ENCODE assay signal across 7 mouse cellular contexts in genomic region chr7:132325549-132326331, GRCm38 (mm10). TPM values are rescaled to one million over a fixed set of nuclear protein-coding genes. Genes with fewer than 3 reads are reported as not detected.
A peak's percentile ranks its signal among the peaks of the same experiment; 100 is the strongest.
DNase-seq lines count a peak whose midpoint lies in the region; ATAC-seq and TF ChIP-seq lines count a peak whose summit lies in the region.

No protein-coding gene starts in this region.

- 20% methylated on average over 5 of the region's 5 CpGs for WGBS in cerebellum, adult 2 months
- 60% methylated on average over 5 of the region's 5 CpGs for WGBS in neural tube, embryonic 15.5 days

- TF ChIP-seq POLR2A in cerebellum, adult 2 months (IDR thresholded peaks at IDR 0.05; ENCODE audit: borderline replicate concordance, insufficient read depth, low read length): no peak

- no peaks in the 10 kb centered on the region for H3K36me3 ChIP-seq in neural tube, embryonic 15.5 days

- intact Hi-C loops in heart, postnatal 36 days (cut with DNase I): no loop called here

- H3K9me3 ChIP-seq in neural tube, embryonic 15.5 days (replicated peaks): no peaks in the 10 kb centered on the region

- H3K4me2 ChIP-seq in neural tube, embryonic 15.5 days: no peak overlapping the region

- no peak for TF ChIP-seq CTCF in cerebellum, adult 2 months (IDR thresholded peaks at IDR 0.05; ENCODE audit: borderline replicate concordance, insufficient read depth, low read depth, low read length)

- no peak overlapping the region for H3K27ac ChIP-seq in cerebellum, adult 2 months (ENCODE audit: insufficient read depth, low read length)
- no peak overlapping the region for H3K27ac ChIP-seq in neural tube, embryonic 15.5 days (replicated peaks)

- H3K4me1 ChIP-seq in cerebellum, adult 2 months (ENCODE audit: control insufficient read depth, insufficient read depth, low read length): peaks cover 11% of the 10 kb centered on the region
- H3K4me1 ChIP-seq in neural tube, embryonic 15.5 days: 0 out of 2 replicates have a peak, but pooled peaks cover 5% of the 10 kb centered on the region

- H3K9ac ChIP-seq in neural tube, embryonic 15.5 days (replicated peaks): no peak overlapping the region

- peak; percentile 19 for DNase-seq in thymus, postnatal 25 days
- no peak for DNase-seq in thymus, postnatal 36 days
- peak; percentile 83 to 86 for DNase-seq in cerebellum, adult 2 months
- peak; percentile 52 to 69 for DNase-seq in heart, postnatal 36 days
- peak; percentile 78 for DNase-seq in lung, postnatal 10 days
- no peak for DNase-seq in right cerebral cortex, postnatal 14 days

- H3K27me3 ChIP-seq in cerebellum, adult 2 months (ENCODE audit: control insufficient read depth, insufficient read depth, low read length): no peaks in the 10 kb centered on the region
- H3K27me3 ChIP-seq in neural tube, embryonic 15.5 days (replicated peaks): no peaks in the 10 kb centered on the region

- no peak overlapping the region for H3K4me3 ChIP-seq in cerebellum, adult 2 months (replicated peaks; ENCODE audit: insufficient read depth, low read depth, low read length)
- no peak overlapping the region for H3K4me3 ChIP-seq in neural tube, embryonic 15.5 days (replicated peaks)

- no peak for ATAC-seq in neural tube, embryonic 15.5 days (ENCODE audit: low FRiP score)

RNA-seq across cellular contexts. Expression of gene Chst15, which starts 8.7 kb away (rescaled TPM):
- 15.4 and 17.2 TPM in 2 replicates for polyA plus RNA-seq in cerebellum, adult 2 months (2012; rRNA removed)
- 1 to 10 TPM; 8.3 to 9.2 TPM for total RNA-seq in heart, postnatal 36 days (2021)
- 17.1 and 19.7 TPM in 2 replicates for polyA plus RNA-seq in neural tube, embryonic 15.5 days (2015; fragmentation: Nextera tagmentation; extraction: Ambion mirVana)

Comparison
In these comparisons a context has a peak if more than half of its experiments do, and no peak if none do; other contexts are left out.
1. DNase-seq: peak in thymus, postnatal 25 days (single experiment), cerebellum, adult 2 months (2 of 2), heart, postnatal 36 days (2 of 2) and lung, postnatal 10 days (single experiment); none in thymus, postnatal 36 days (0 of 2) and right cerebral cortex, postnatal 14 days (single experiment).